Comparison of ENCODE assay signal across 19 mouse cellular contexts in genomic region chr4:149832446-149833101, GRCm38 (mm10). TPM values are rescaled to one million over a fixed set of nuclear protein-coding genes. Genes with fewer than 3 reads are reported as not detected.
DNase-seq lines count a peak whose midpoint lies in the region; ATAC-seq and TF ChIP-seq lines count a peak whose summit lies in the region.
"Had no signal": no experiment of that assay in that cellular context is flagged by ENCODE, and none has a peak within 500 bp of the region (broad histone marks: within the 10 kb centered on the region; RNA-seq: fewer than 3 reads in every experiment).

No protein-coding gene starts in this region.

- H3K4me2 ChIP-seq in hindbrain, embryonic 14.5 days (replicated peaks) = no peak overlapping the region
- no peak overlapping the region for H3K4me2 ChIP-seq in midbrain, embryonic 11.5 days
- no peak overlapping the region for H3K4me2 ChIP-seq in midbrain, postnatal 0 days (ENCODE audit: low read depth, low read length, poor library complexity, severe bottlenecking)
- H3K4me2 ChIP-seq in intestine, postnatal 0 days (replicated peaks; ENCODE audit: low read depth) = no peak overlapping the region
- H3K4me2 ChIP-seq: heart, embryonic 13.5 days; hindbrain, embryonic 12.5 days had no signal

- H3K9me3 ChIP-seq in hindbrain, embryonic 10.5 days = peaks cover 3% of the 10 kb centered on the region; the same call in 1 of the 2 replicates
- peaks cover 4% of the 10 kb centered on the region; the same call in 1 of the 2 replicates for H3K9me3 ChIP-seq in hindbrain, embryonic 14.5 days (ENCODE audit: control insufficient read depth, low read length)
- H3K9me3 ChIP-seq in midbrain, embryonic 11.5 days (ENCODE audit: control insufficient read depth, low read length) = no peaks in the 10 kb centered on the region
- no peaks in the 10 kb centered on the region for H3K9me3 ChIP-seq in midbrain, postnatal 0 days (ENCODE audit: low read length)
- no peaks in the 10 kb centered on the region for H3K9me3 ChIP-seq in intestine, postnatal 0 days (ENCODE audit: control insufficient read depth)
- H3K9me3 ChIP-seq: heart, embryonic 13.5 days; hindbrain, embryonic 12.5 days had no signal

- TF ChIP-seq CTCF in midbrain, postnatal 0 days (IDR thresholded peaks at IDR 0.05) = no peak
- TF ChIP-seq CTCF in intestine, postnatal 0 days (IDR thresholded peaks at IDR 0.05; ENCODE audit: low read depth) = 0 out of 2 replicates have a peak, but pooled peaks have one; percentile 8

- peaks cover 9% of the 10 kb centered on the region; the same call in 1 of the 2 replicates for H3K4me1 ChIP-seq in hindbrain, embryonic 10.5 days (replicated peaks)
- H3K4me1 ChIP-seq in hindbrain, embryonic 14.5 days (replicated peaks; ENCODE audit: control insufficient read depth, insufficient read depth, low read length) = no peaks in the 10 kb centered on the region
- H3K4me1 ChIP-seq in midbrain, embryonic 11.5 days (ENCODE audit: control insufficient read depth, insufficient read depth, low read length) = no peaks in the 10 kb centered on the region
- H3K4me1 ChIP-seq in midbrain, postnatal 0 days (ENCODE audit: insufficient read depth, low read length) = no peaks in the 10 kb centered on the region
- no peaks in the 10 kb centered on the region for H3K4me1 ChIP-seq in intestine, postnatal 0 days (replicated peaks; ENCODE audit: control insufficient read depth, insufficient read depth, low read length)
- H3K4me1 ChIP-seq: hindbrain, embryonic 12.5 days had no signal

- no peak overlapping the region for H3K4me3 ChIP-seq in hindbrain, embryonic 10.5 days
- no peak overlapping the region for H3K4me3 ChIP-seq in hindbrain, embryonic 14.5 days (replicated peaks; ENCODE audit: low read length)
- H3K4me3 ChIP-seq in midbrain, embryonic 11.5 days (ENCODE audit: low read depth, low read length) = no peak overlapping the region
- H3K4me3 ChIP-seq in midbrain, postnatal 0 days (ENCODE audit: low read depth, low read length) = no peak overlapping the region
- H3K4me3 ChIP-seq in intestine, postnatal 0 days (ENCODE audit: low read depth, low read length) = no peak overlapping the region
- H3K4me3 ChIP-seq: heart, embryonic 13.5 days; hindbrain, embryonic 12.5 days had no signal

- DNase-seq in hindbrain, embryonic 10.5 days (ENCODE audit: low spot score) = no peak
- no peak for DNase-seq in hindbrain, embryonic 14.5 days (ENCODE audit: low spot score)
- peak; percentile 75 for DNase-seq in midbrain, embryonic 11.5 days (ENCODE audit: low spot score, missing footprints)
- DNase-seq in midbrain, postnatal 0 days (ENCODE audit: low spot score) = no peak
- no peak for DNase-seq in urinary bladder, postnatal 4 days (ENCODE audit: low spot score in 2 of 2)
- no peak for DNase-seq in thymus, adult 18-20 months
- DNase-seq: adrenal gland, adult 2 months; adrenal gland, postnatal 25 days; cerebellum, adult 11 months; cerebellum, adult 8-10 months; cerebellum, postnatal 14 days; embryo, embryonic 11 days; gastrocnemius, postnatal 10 days; heart, postnatal 36 days had no signal

- no peaks in the 10 kb centered on the region; the same call in 1 of the 2 replicates for H3K27me3 ChIP-seq in hindbrain, embryonic 10.5 days (ENCODE audit: insufficient read depth, poor library complexity, severe bottlenecking)
- no peaks in the 10 kb centered on the region for H3K27me3 ChIP-seq in hindbrain, embryonic 14.5 days (ENCODE audit: control insufficient read depth, insufficient read depth, low read length)
- H3K27me3 ChIP-seq in midbrain, embryonic 11.5 days (ENCODE audit: control insufficient read depth, insufficient read depth, low read length) = no peaks in the 10 kb centered on the region
- H3K27me3 ChIP-seq in midbrain, postnatal 0 days (ENCODE audit: insufficient read depth, low read length) = no peaks in the 10 kb centered on the region
- H3K27me3 ChIP-seq in intestine, postnatal 0 days (replicated peaks; ENCODE audit: control insufficient read depth, insufficient read depth, low read length) = 0 out of 2 replicates have a peak, but pooled peaks cover 2% of the 10 kb centered on the region
- H3K27me3 ChIP-seq: heart, embryonic 13.5 days; hindbrain, embryonic 12.5 days had no signal

- no peak for ATAC-seq in hindbrain, embryonic 14.5 days (ENCODE audit: low FRiP score)
- no peak for ATAC-seq in midbrain, embryonic 11.5 days (ENCODE audit: low FRiP score)
- no peak for ATAC-seq in midbrain, postnatal 0 days (ENCODE audit: low FRiP score)
- no peak for ATAC-seq in intestine, postnatal 0 days
- ATAC-seq: forebrain, embryonic 14.5 days; hindbrain, postnatal 0 days had no signal

- H3K27ac ChIP-seq in hindbrain, embryonic 10.5 days = 0 out of 2 replicates have a peak overlapping the region, but pooled peaks have one; percentile 12
- no peak overlapping the region for H3K27ac ChIP-seq in hindbrain, embryonic 14.5 days
- H3K27ac ChIP-seq in midbrain, embryonic 11.5 days (ENCODE audit: low read depth, low read length) = no peak overlapping the region
- H3K27ac ChIP-seq in midbrain, postnatal 0 days (ENCODE audit: low read depth, low read length) = no peak overlapping the region
- no peak overlapping the region for H3K27ac ChIP-seq in intestine, postnatal 0 days (ENCODE audit: low read depth, low read length)
- H3K27ac ChIP-seq: heart, embryonic 13.5 days; hindbrain, embryonic 12.5 days; hindbrain, postnatal 0 days had no signal

- WGBS in hindbrain, embryonic 10.5 days = 62% methylated on average over 10 of the region's 10 CpGs
- 67% methylated on average over 10 of the region's 10 CpGs for WGBS in hindbrain, embryonic 14.5 days
- 58% methylated on average over 10 of the region's 10 CpGs for WGBS in midbrain, embryonic 11.5 days
- WGBS in midbrain, postnatal 0 days = 52% methylated on average over 10 of the region's 10 CpGs
- 25% methylated on average over 10 of the region's 10 CpGs for WGBS in intestine, postnatal 0 days

- no peaks in the 10 kb centered on the region for H3K36me3 ChIP-seq in hindbrain, embryonic 10.5 days
- H3K36me3 ChIP-seq in hindbrain, embryonic 14.5 days (replicated peaks; ENCODE audit: control insufficient read depth, insufficient read depth) = no peaks in the 10 kb centered on the region
- no peaks in the 10 kb centered on the region for H3K36me3 ChIP-seq in midbrain, embryonic 11.5 days (ENCODE audit: control insufficient read depth, insufficient read depth, low read length)
- no peaks in the 10 kb centered on the region for H3K36me3 ChIP-seq in midbrain, postnatal 0 days (ENCODE audit: insufficient read depth, low read length)
- no peaks in the 10 kb centered on the region for H3K36me3 ChIP-seq in intestine, postnatal 0 days (ENCODE audit: control insufficient read depth, insufficient read depth)
- H3K36me3 ChIP-seq: heart, embryonic 13.5 days; hindbrain, embryonic 12.5 days had no signal

- no peak overlapping the region for H3K9ac ChIP-seq in hindbrain, embryonic 14.5 days
- no peak overlapping the region for H3K9ac ChIP-seq in midbrain, embryonic 11.5 days (ENCODE audit: low read length)
- no peak overlapping the region for H3K9ac ChIP-seq in midbrain, postnatal 0 days (replicated peaks; ENCODE audit: low read length, poor library complexity, severe bottlenecking)
- H3K9ac ChIP-seq in intestine, postnatal 0 days (ENCODE audit: low read depth, low read length) = no peak overlapping the region
- H3K9ac ChIP-seq: heart, embryonic 13.5 days; hindbrain, embryonic 12.5 days had no signal

RNA-seq across cellular contexts. Expression of gene Slc25a33, which starts 58.5 kb away (rescaled TPM):
- 19.1 and 20.3 TPM in 2 replicates for polyA plus RNA-seq in hindbrain, embryonic 10.5 days (2016; fragmentation: Nextera tagmentation; extraction: Ambion mirVana)
- polyA plus RNA-seq in hindbrain, embryonic 14.5 days (2014; fragmentation: Nextera tagmentation; extraction: Ambion mirVana) = 38.2 and 40.2 TPM in 2 replicates
- polyA plus RNA-seq in midbrain, embryonic 11.5 days (2014; fragmentation: Nextera tagmentation; extraction: Ambion mirVana) = 18.6 and 21.4 TPM in 2 replicates
- 16.6 and 19.8 TPM in 2 replicates for total RNA-seq in midbrain, postnatal 0 days (2014; rRNA removed)
- polyA plus RNA-seq in midbrain, postnatal 0 days (2015; fragmentation: Nextera tagmentation; extraction: Ambion mirVana) = 32.7 and 34.8 TPM in 2 replicates
- 8.3 and 8.4 TPM in 2 replicates for polyA plus RNA-seq in intestine, postnatal 0 days (2015; fragmentation: Nextera tagmentation; extraction: Ambion mirVana)
